Mouse (Mus musculus): ENCODE measurements around the gene Tmem274.

DNA sequence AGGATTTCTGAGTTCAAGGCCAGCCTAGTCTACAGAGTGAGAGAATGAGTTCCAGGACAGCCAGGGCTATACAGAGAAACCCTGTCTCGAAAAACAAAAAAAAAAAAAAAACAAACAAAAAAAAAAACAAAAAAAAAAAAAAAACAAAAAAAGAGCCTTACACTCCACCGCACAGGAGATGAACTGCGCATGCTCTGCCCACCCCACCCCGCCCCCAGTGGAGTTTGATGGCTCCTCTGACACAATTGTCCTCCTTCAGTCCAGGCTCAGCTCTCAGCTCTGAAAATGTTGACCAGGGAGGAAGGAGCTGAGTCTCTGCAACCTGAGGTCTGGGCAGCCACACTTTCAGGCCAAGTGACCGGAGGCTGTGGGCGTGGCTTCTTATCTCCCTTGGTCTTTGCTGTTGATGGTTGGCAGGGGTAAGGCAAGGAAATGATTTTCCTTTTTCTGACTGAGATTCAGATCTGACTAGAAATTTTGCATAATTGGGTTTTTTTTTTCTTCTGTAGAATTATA lies 13.7 kb upstream of the Tmem274 start:
- no peak for TF ChIP-seq CTCF (IDR thresholded peaks at IDR 0.05; ENCODE audit: extremely low read depth, insufficient read depth, low read length)
- no peak for TF ChIP-seq POLR2A (IDR thresholded peaks at IDR 0.05; ENCODE audit: extremely low read depth, insufficient read depth, low read length)

All from cortical plate, adult 2 months (tissue).